Mouse (Mus musculus) cerebellum, adult 11 months (tissue): ENCODE data around the gene Cdh6.
A peak's percentile ranks its signal among the peaks of the same experiment; 100 is the strongest.

Experiments used
- DNase-seq: peaks from one replicate; pipeline ENCODE4 v3.0.0; 2022

The Cdh6 gene

GRCm38 (mm10) chr15:13173071-13173778 lies at the start of gene Cdh6:
TSS of gene Cdh6 (minus strand) at chr15:13173675.
- DNase-seq = peak; percentile 10

GRCm38 (mm10) chr15:13219727-13220454 lies 46.4 kb upstream of the Cdh6 start:
- DNase-seq = no peak

- DNase-seq = no peak
These were observed 44.3 kb upstream of the Cdh6 start for GRCm38 (mm10) chr15:13217800-13218199.

GRCm38 (mm10) chr15:13217161-13217560 lies 43.7 kb upstream of the Cdh6 start:
- no peak for DNase-seq

DNA sequence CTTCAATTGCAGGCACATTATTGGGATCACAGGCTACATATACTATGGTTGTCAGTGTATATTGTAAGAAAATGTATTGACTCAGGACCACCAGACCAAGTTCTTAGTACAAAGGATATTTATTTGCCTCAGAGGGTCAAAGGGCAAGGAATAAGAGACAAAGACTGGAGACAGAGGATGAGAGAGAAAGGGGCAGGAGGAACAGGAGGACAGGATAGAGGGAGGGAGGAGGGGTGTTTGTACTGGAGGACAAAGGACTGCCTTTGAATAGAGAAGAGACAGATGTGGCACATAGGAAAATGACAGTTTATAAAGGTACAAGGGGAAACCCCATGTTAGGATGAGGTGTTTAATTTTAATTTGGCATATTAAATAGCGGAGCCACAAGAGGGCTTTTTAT lies 39.5 kb upstream of the Cdh6 start:
- no peak for DNase-seq

GRCm38 (mm10) chr15:13212027-13212685 lies 38.7 kb upstream of the Cdh6 start:
- no peak for DNase-seq

DNA sequence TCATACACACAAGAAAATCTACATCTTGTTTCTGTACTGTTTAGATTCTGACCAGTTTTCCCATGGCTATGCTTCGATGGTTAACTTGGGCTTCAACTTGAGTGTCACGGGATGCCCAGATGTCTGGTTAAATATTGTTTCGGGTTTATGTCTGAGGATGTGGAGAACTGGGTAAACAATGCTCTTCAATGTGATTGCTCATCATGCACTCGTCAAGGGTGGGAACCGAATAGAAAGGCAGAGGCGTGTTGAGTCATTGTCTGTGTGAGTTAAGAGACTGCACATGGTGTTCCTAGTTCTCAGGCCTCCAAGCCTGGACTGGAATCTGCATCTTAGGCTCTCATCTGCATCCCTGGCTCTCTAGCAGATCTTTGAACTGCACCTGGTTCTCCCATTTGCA lies 36.7 kb upstream of the Cdh6 start:
- no peak for DNase-seq

DNA sequence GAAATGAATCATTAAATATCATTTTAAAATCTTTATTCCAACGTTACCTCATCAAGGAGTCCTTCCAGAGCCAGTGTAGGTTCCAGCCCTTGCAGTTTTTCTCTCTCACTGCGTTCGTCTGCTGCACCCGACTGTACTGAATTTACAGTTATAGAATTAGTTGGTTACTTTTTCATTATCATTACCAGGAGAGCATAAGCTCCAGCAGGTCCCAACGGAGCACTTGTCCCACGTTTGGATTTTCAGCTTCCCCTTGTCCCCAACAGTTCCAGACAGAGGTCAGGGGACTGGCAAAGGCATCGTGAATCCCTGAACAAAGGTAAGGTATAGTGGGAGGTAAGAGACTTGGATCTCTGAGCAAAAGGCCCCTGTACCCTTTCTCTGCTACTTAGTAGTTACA lies 35.2 kb upstream of the Cdh6 start:
- DNase-seq = no peak

DNA sequence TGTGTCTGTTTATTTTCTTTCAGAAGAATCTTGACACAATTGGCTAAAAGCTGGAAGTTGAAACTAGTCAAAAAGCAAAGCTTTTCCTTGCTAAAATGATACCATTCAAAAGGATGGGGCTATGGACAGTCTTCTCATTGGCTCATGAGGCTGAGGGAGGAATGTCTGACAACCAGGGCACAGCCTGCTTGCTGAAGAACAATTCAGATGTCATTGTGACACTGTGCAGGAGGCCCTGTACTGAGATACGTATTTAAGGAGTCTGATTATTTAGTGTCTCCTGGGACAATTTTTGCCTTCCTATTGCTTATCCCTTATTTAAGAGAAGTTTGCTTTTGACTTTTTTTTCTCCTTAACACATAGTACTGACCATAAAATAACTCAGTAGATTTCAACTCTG lies 22.8 kb upstream of the Cdh6 start:
- no peak for DNase-seq

- DNase-seq = no peak
These were observed 20.6 kb upstream of the Cdh6 start for GRCm38 (mm10) chr15:13194048-13194447.

GRCm38 (mm10) chr15:13193076-13193475 lies 19.6 kb upstream of the Cdh6 start:
- DNase-seq = no peak

GRCm38 (mm10) chr15:13183661-13184060 lies 10.2 kb upstream of the Cdh6 start:
- DNase-seq = no peak

- no peak for DNase-seq
These were observed 8.0 kb upstream of the Cdh6 start for GRCm38 (mm10) chr15:13181430-13181829.

GRCm38 (mm10) chr15:13181014-13181413 lies 7.5 kb upstream of the Cdh6 start:
- DNase-seq = no peak

GRCm38 (mm10) chr15:13175978-13176377 lies 2.5 kb upstream of the Cdh6 start:
- no peak for DNase-seq

DNA sequence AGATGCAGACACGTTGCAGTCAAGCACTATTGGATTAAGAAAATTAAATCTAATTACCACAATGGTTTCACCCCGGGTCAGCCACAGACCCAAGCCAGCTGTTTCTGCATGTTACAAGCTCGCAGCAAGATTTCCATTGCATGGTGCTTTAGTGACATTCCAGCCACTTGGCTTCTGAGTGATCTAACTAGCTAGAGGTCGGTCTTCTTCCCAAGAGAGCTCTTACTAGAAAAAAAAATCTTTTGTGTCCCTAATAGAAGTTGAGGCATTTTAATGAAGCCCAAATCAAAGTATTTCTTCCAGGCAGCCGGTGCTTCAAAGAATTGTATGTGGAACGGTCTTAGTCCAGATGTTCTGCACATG lies 1.1 kb upstream of the Cdh6 start:
- no peak for DNase-seq

GRCm38 (mm10) chr15:13173840-13174617 lies 554 bp upstream of the Cdh6 start:
- DNase-seq = no peak

- DNase-seq = no peak
These were observed 957 bp downstream of the Cdh6 start for GRCm38 (mm10) chr15:13172365-13173070.

DNA sequence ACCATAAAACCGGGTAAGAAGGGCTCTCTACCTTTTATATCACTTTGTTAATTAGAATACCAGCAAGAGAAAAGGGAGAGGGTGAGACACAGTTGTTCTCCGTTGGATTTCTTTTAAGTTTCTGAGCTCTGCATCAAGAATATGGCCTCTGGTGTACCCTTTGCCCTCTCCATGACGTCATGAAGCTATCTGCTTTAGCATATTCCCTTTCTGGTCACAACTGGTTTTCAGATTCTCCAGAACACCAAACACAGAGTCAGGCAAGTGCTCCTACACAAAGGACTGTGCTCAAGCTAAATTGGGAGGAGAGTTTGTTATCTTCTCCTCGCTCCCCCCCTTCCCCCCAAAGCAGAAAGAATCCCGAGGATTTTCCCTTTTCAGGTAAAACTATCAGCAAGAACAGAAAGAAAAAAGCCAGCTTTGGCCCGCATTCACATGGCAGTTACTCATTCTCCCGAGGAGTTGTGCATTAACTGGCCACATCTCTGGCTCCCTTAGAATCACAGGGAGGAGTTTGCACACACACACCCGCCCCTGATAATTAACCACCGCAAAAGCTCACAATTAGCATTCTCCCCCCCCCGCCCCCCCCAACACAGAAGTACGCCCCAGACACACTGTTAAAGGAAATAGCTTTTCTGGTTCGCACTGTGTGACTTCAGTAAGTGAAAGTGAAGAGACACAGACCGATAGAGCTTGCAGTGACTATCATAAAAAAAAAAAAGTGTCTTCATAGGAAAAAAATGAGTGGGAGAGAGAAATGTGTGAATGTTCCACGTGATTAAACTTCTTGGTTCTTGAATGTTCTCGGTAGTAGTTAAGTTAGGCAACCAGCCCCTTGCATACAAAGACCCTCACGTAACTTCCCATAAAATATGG lies 1.8 kb downstream of the Cdh6 start:
- no peak for DNase-seq

DNA sequence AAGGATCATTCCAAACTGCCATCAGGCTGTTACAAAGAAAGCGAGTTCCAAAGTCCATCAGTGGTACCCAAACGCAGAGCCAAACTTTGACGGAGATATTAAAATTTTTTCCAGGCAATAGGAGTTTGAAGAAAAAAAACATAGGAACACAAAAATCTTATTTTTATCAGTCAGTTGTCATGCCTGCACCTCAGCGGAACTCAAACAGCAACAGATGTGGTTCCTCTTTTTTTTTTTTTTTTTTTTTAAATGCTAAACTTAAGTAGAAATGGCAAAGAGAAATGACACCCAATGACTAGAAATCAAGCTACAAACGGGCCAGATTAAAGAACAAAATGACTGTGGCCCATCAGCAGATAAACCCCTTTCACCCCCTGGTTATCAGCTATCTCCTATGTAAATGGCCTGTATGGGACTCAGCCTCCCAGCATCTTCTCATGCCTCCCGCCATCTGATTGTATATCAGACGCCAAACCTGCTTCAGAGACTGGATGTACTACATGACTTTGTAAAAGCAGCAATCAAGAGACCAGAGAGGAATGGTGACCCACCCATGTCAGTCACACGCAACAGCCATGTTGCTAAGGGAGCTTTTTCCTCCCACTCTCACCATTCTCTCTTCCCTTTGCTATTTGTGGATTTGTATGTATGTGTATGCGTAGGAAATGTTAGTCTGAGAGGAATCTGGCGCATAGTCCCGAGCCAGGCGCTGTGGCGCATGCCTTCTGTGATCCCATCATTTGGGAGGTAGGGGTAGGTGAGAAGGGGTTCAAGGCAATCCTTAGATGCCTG lies 8.2 kb downstream of the Cdh6 start:
- no peak for DNase-seq

GRCm38 (mm10) chr15:13155820-13156219 lies 17.7 kb downstream of the Cdh6 start:
- no peak for DNase-seq
